Mouse (Mus musculus) spleen, adult 12 weeks (tissue): Measurements from ENCODE around the gene Sgsm1.

Experiments used
- DNase-seq: peaks from one replicate; pipeline ENCODE4 v3.0.0; 2022; ENCODE audit warnings: low spot score

The Sgsm1 gene

DNA sequence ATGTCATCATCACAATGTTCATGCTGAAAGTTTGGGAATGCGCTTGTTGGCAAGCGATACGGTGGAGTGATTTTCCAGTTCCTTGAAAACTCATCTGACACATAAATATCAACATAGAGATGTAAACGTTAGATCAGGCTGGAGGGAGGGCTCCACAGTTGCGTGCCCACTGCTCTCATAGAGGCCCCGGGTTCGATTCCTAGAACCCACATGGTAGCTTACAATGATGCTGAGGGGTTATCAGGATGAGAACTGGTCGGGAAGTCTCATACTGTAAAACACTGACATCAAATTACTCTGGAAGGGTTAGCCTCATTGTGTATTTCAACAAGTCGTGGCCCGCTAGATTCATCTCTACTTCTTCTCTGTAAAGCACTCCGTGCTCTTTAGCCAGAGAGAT lies 24.5 kb downstream of the Sgsm1 start:
- no peak for DNase-seq

GRCm38 (mm10) chr5:113285541-113285940 lies 25.0 kb downstream of the Sgsm1 start:
- no peak for DNase-seq

GRCm38 (mm10) chr5:113283726-113284125 lies 26.9 kb downstream of the Sgsm1 start:
- DNase-seq: no peak

DNA sequence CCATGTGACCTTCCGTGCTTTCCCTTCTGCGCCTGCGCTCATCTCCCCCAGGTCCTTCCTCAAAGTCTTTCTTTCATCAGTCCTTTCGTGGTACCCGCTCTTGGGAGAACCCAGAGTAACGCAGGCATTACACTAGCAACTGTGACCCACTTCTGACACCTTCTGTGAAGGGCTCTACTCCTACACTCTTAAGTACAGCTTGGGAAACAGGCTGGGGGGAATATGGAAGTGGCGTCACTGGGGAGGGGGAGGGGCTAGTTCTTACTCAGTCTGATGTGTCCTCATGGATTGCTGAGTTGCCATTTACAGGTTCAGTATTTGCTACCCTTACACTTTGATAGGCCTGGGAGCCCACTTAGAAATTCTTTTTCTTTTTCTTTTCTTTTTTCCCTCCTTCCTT lies 29.0 kb downstream of the Sgsm1 start:
- DNase-seq: no peak

- no peak for DNase-seq
Observed at GRCm38 (mm10) chr5:113280138-113280856, 30.3 kb downstream of the Sgsm1 start.

GRCm38 (mm10) chr5:113275839-113276238 lies 34.7 kb downstream of the Sgsm1 start:
- DNase-seq: no peak

GRCm38 (mm10) chr5:113271207-113271811 lies 39.3 kb downstream of the Sgsm1 start:
- DNase-seq: no peak

GRCm38 (mm10) chr5:113270043-113270442 lies 40.5 kb downstream of the Sgsm1 start:
- DNase-seq: no peak

DNA sequence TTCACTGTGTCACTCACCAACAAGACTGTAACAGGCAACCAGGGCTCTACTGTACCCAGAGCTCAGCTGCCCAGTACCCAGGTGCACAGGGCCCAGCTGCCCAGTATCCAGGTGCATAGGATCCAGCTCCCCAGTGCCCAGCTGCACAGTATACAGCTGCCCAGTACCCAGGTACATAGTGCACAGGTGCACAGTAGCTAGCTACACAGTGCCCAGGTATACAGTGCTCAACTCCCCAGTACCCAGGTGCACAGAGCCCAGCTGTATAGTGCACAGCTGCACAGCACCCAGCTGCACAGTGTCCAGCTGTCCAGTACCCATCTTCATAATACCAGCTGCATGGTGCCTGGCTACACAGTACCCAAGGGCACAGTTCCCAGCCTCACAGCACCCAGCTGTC lies 42.3 kb downstream of the Sgsm1 start:
- no peak for DNase-seq

GRCm38 (mm10) chr5:113265637-113266036 lies 44.9 kb downstream of the Sgsm1 start:
- DNase-seq: no peak

DNA sequence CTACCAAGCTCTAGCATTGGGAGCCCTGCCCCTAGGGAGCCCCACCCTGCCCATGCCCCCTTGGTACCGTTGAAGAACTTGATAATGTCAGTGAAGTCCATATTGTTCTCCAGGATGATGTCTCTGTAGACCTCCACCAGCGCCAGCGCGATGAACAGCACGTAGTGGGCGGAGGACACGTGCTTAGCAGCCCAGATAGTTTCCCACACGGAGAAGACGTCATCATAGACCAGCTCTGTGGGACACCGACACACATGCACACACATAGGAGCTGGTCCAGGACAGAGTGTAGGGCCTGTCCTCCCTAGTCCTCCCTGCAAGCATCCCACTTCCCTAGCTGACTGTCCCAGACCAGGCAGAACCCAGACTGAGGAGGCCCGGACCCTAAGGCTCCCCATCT lies 59.8 kb downstream of the Sgsm1 start:
- DNase-seq: no peak

DNA sequence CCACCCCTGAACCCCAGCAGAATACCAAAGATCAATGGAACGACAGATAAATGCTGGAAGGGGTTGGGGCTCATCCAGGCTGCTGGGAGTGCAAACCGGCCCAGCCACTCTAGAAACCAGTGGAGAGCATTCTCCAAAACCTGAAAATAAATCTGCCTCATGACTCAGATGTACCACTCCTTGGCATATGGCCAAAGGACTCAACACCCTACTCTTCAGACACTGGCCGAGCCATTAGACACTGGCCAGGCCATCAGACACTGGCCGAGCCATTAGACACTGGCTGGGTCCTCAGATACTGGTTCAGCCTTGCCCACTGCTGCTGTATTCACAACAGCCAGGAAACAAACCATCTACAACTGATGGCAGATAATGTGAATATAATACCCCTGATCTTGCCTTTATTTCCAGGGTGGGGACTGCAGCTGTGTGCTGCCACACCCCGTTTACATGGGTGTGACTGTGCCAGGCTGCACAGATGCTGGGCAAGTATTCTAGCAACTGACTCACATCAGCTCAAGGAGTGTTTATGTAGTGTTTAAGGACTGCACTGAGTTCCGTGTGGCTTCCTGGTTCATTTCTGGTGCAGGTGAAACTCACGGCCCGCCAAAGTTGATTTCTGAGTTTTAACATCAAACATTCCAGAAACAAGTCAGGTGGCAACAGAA lies 61.2 kb downstream of the Sgsm1 start:
- no peak for DNase-seq

GRCm38 (mm10) chr5:113230196-113230595 lies 80.4 kb downstream of the Sgsm1 start:
- DNase-seq: no peak

DNA sequence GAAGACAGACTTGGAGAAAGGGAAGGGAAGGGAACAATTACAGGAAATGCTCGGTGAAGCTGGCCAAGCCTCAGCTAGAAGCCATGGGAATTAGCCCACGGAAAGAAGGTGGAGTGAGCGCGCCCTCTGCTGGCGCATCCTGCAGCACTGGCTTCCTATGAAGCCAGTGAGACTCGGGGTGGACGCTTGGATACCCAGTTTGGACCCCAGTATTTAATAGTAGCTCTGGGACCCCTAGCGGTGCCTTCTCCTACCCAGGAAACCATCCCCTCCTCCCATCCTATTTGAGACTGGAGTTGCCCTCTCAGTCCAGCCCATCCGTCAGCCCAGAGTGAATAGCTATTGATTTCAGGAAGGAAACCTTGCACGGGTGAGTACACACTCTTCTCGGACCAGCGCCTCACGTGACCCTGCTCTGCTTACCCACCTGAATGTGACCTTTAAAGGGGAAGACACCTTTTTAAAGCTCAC lies 83.9 kb downstream of the Sgsm1 start, which contains the start of gene Tmem211:
Tmem211 (plus strand) TSS at position 278 of the 471 bp plus-strand sequence.
- DNase-seq: peak; percentile 23

- no peak for DNase-seq
Observed at GRCm38 (mm10) chr5:113225686-113226435, 84.7 kb downstream of the Sgsm1 start.

GRCm38 (mm10) chr5:113225271-113225670 lies 85.3 kb downstream of the Sgsm1 start:
- no peak for DNase-seq

GRCm38 (mm10) chr5:113223888-113224287 lies 86.7 kb downstream of the Sgsm1 start:
- DNase-seq: no peak

- peak; percentile 40 for DNase-seq
Observed at GRCm38 (mm10) chr5:113221147-113221865, 89.3 kb downstream of the Sgsm1 start, which contains the start of gene 2900026A02Rik. Gene 2900026A02Rik, minus strand, starts transcription at chr5:113221236.

GRCm38 (mm10) chr5:113220383-113221146 lies 90.0 kb downstream of the Sgsm1 start:
- DNase-seq: no peak

- no peak for DNase-seq
Observed at GRCm38 (mm10) chr5:113219876-113220275, 90.7 kb downstream of the Sgsm1 start.

GRCm38 (mm10) chr5:113219450-113219849 lies 91.1 kb downstream of the Sgsm1 start:
- no peak for DNase-seq
